Mouse (Mus musculus) thymus, adult 2 months (tissue): ENCODE data around the gene Myh7. TPM values are rescaled to one million over a fixed set of nuclear protein-coding genes. Genes with fewer than 3 reads are reported as not detected.
A peak's percentile ranks its signal among the peaks of the same experiment; 100 is the strongest.

Experiments
- DNase-seq: peaks from one replicate; pipeline ENCODE4 v3.0.0; 2021
- H3K27ac ChIP-seq: fragments of 200-500 bp; 2 replicates; pipeline ENCODE4 v1.5.1; 2012; ENCODE audit warnings: low read length, control low read depth; ENCODE audit not compliant: control insufficient read depth, insufficient read depth
- H3K27me3 ChIP-seq: fragments of 200-500 bp; 2 replicates; pipeline ENCODE4 v1.6.1; 2012; ENCODE audit warnings: mild to moderate bottlenecking, low read length, moderate library complexity, mixed read lengths; ENCODE audit not compliant: control insufficient read depth, insufficient read depth
- H3K36me3 ChIP-seq: fragments of 200-500 bp; 2 replicates; pipeline ENCODE4 v1.6.1; 2012; ENCODE audit warnings: mild to moderate bottlenecking, low read length, moderate library complexity; ENCODE audit not compliant: control insufficient read depth, insufficient read depth
- H3K4me1 ChIP-seq: fragments of 200-500 bp; replicated peaks from 2 replicates; pipeline ENCODE4 v1.6.1; 2012; ENCODE audit warnings: low read length; ENCODE audit not compliant: control insufficient read depth, insufficient read depth
- H3K4me3 ChIP-seq: fragments of 200-500 bp; 2 replicates; pipeline ENCODE4 v1.5.1; 2012; ENCODE audit warnings: mild to moderate bottlenecking, low read length, control low read depth, moderate library complexity; ENCODE audit not compliant: control insufficient read depth, insufficient read depth
- CTCF ChIP-seq: fragments of 200-500 bp; IDR thresholded peaks from 2 replicates; pipeline ENCODE4 v1.5.1; 2012; ENCODE audit warnings: mild to moderate bottlenecking, control low read depth, low read length, moderate library complexity, borderline replicate concordance; ENCODE audit not compliant: control insufficient read depth, poor library complexity, insufficient read depth; ENCODE audit errors: extremely low read depth
- POLR2A ChIP-seq: fragments of 200-500 bp; IDR thresholded peaks from 2 replicates; pipeline ENCODE4 v1.6.1; 2012; ENCODE audit warnings: mild to moderate bottlenecking, low read length, control low read depth, moderate library complexity; ENCODE audit not compliant: control insufficient read depth, poor library complexity, insufficient read depth; ENCODE audit errors: extremely low read depth
- WGBS: fragments of 180-500 bp; shearing (Covaris S2); methylation state at CpG from one replicate; pipeline ENCODE4 v1.1.7; 2018; 5-methylcytosine and 5-hydroxymethylcytosine counted together
- polyA plus RNA-seq: library from polyadenylated mRNA; depleted of rRNA; stranded (reverse); fragments of >200 nt; gene quantifications from 2 replicates; pipeline ENCODE4 v1.2.3, GENCODE M21; 2012; rRNA removed

Myh7 gene
- polyA plus RNA-seq, 1 experiment, result 0.96 TPM

DNA sequence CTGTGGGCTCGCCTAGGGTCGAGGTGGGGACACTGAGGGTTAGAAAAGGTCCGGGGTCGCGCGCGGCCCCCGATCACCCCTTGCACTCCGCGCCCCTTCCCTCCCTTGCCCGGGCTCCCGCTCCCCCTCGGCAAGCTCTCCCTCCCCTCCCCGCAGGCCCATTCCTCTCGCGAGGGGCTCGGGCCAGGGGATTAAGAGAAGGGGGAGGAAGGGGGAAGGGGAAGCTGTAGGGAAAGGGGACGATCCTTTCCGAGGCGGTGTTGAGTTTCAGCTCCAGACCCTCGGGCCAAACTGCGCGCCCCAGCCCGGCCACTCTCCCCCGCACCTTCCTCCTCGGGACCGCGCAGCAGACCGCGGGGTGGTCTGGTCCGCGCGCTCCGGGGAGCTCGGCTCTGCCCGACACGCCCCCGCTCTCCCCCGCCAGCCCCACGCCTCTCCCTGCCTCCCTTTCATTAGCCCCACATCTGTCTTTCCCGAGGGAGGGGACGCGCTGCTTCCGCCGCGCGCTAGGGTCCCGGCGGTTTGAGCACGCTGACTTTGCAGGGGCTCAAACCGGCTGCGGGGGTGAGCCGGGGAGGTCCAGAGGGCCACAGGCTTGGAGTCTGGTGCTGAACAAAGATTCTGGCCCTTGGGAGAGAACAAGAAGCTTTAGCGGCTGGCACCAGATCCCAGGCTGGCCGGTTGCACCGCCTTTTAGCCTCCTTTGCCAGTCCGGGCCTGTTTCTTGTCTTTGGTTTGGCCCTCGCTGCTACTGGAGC lies 67.8 kb downstream of the Myh7 start:
- H3K27me3 ChIP-seq, result peaks cover 10% of the 10 kb centered on the region
- WGBS, result 4% methylated on average over 56 of the region's 58 CpGs
- no peak overlapping the region for H3K27ac ChIP-seq
- no peak for DNase-seq
- no peaks in the 10 kb centered on the region for H3K36me3 ChIP-seq
- TF ChIP-seq POLR2A (no peak), CTCF (no peak)
- peak overlapping the region; percentile 11 for H3K4me3 ChIP-seq
- H3K4me1 ChIP-seq, result no peaks in the 10 kb centered on the region

DNA sequence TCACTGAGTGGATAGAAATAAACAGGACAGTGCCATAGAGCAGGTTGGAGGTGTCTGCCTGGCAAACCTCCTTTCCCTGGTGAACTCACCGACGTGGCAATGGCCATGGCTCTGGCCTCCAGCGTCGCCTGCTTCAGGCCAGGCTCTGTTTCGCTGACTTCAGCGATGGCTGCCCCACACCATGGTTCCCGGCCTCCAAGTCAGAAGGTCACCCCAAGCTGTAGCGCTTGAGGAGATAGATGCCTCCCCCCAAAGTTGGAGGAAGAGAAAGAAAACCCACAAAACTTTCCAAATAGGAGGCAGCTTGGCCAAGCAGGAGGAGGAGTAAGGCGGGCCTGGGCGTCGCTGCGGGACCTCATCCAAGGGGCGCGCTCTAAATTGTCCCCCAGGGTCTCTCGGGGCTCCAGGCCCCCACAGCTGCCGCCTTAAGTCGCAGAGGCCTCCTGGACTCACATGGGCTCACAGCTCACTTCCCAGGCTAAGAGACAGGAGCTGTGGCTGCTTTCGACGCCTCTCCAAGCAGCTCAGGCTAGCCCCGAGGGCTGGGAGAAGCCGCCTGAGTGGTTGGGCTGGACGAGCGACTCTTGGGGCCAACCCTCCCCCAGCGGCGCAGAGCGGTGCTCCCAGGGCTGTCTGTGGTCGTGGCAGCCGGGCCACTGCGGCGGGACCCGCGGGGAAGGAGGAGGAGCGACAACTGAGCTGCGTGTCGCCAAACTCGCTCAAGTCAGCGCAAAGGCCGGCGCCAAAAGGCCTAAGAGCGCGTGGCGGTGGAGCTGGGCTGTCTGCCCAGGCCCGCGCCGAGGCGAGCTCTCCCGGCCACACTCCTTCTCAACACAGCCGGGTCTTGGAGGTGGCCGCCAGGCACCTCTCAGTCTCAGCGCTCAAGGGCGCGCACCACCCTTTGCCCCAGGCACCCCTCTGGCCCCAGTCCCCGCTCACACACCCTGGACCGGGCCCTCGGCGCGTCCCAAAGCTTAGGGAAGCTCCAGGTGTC lies 68.8 kb downstream of the Myh7 start, which contains the start of gene Efs:
TSS of gene Efs (minus strand) at position 778 of the 994 bp plus-strand sequence.
- no peaks in the 10 kb centered on the region for H3K36me3 ChIP-seq
- peak within 1 kb of the TSS; percentile 4; the same call in 1 of the 2 replicates for H3K27ac ChIP-seq
- 15% methylated on average over 57 of the region's 57 CpGs for WGBS
- TF ChIP-seq CTCF (no peak), POLR2A (no peak)
- no peaks in the 10 kb centered on the region for H3K4me1 ChIP-seq
- H3K4me3 ChIP-seq, result peak within 1 kb of the TSS; percentile 11
- peaks cover 10% of the 10 kb centered on the region for H3K27me3 ChIP-seq
- DNase-seq, result no peak

DNA sequence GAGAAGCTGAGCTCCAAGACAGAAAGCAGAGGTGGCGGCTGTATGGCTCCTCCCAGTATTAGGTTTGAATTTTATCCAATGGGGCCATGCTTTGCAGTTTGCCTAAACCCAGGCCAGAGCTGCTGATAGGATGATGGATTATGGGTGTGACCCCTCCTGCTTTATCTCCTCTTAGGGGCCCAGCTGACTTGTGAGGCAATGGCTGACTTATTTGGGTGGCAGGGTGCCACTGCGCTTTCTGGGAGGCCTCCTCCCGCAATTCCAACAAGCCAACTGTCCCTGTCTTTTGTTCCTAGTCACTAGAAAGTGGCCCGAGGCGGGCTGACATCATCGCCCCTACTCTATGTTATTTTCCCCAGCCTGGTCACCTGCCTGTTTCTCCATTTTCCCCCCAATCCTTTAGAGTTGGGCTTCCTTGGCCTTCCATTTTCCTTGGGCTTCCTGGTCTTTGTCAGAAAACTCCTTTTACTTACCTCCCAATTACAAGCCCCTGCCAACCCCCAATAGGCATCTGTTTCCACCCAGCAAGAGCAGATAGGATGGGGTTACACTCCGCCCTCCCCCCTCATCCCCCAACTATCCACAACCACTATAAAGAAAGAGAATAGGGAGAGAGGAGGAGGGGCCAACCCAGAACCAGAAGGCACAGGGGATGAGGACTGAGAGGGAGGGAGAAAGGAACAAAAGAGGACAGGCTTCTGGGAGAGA lies 69.6 kb downstream of the Myh7 start:
- no peak for DNase-seq
- Histone ChIP-seq H3K4me1 (no peaks in the 10 kb centered on the region), H3K36me3 (no peaks in the 10 kb centered on the region), H3K4me3 (no peak overlapping the region), H3K27me3 (peaks cover 10% of the 10 kb centered on the region), H3K27ac (no peak overlapping the region)
- 89% methylated on average over 7 of the region's 7 CpGs for WGBS
- TF ChIP-seq POLR2A (no peak), CTCF (no peak)

Other genes with a start within 250 kb of the Myh7 start
- gene Slc7a8, start 212.7 kb downstream of the Myh7 start, polyA plus RNA-seq, result 10.0 and 11.6 TPM in 2 replicates
- 0.15 TPM in 1 of 2 replicates, not detected in the other for gene Rnf212b, start 180.5 kb downstream of the Myh7 start, polyA plus RNA-seq
- gene Homez, start 123.7 kb downstream of the Myh7 start, polyA plus RNA-seq, result 4.7 and 5.9 TPM in 2 replicates
- gene Ppp1r3e, start 117.1 kb downstream of the Myh7 start, polyA plus RNA-seq, result 14.3 and 18.2 TPM in 2 replicates
- gene Bcl2l2, start 111.2 kb downstream of the Myh7 start, polyA plus RNA-seq, result 21.4 and 23.5 TPM in 2 replicates
- gene Gm20521, start 111.2 kb downstream of the Myh7 start, polyA plus RNA-seq, result 0.28 and 1.9 TPM in 2 replicates
- gene Pabpn1, start 102.1 kb downstream of the Myh7 start, polyA plus RNA-seq, result 190 and 219 TPM in 2 replicates
- gene Slc22a17, start 81.5 kb downstream of the Myh7 start, polyA plus RNA-seq, result 25.7 and 29.9 TPM in 2 replicates
- 20.0 and 25.0 TPM in 2 replicates for gene Efs, start 68.5 kb downstream of the Myh7 start, polyA plus RNA-seq
- gene Il25, start 61.9 kb downstream of the Myh7 start, polyA plus RNA-seq, result 0.11 and 0.50 TPM in 2 replicates
- gene Cmtm5, start 58.4 kb downstream of the Myh7 start, polyA plus RNA-seq, result 0.67 and 0.92 TPM in 2 replicates
- gene Myh6, start 27.7 kb downstream of the Myh7 start, polyA plus RNA-seq, result 13.4 and 159 TPM in 2 replicates
- gene Gm17428, start 17.7 kb downstream of the Myh7 start, polyA plus RNA-seq, result not detected in 2 replicates
- gene Ngdn, start 20.8 kb upstream of the Myh7 start, polyA plus RNA-seq, result 24.6 and 31.0 TPM in 2 replicates
- gene Zfhx2, start 97.7 kb upstream of the Myh7 start, polyA plus RNA-seq, result 6.3 and 6.6 TPM in 2 replicates
- gene Thtpa, start 100.2 kb upstream of the Myh7 start, polyA plus RNA-seq, result 6.0 and 6.1 TPM in 2 replicates
- 91.5 and 94.5 TPM in 2 replicates for gene Ap1g2, start 112.0 kb upstream of the Myh7 start, polyA plus RNA-seq
- gene Jph4, start 122.3 kb upstream of the Myh7 start, polyA plus RNA-seq, result 0.37 and 0.51 TPM in 2 replicates
- 0.10 and 0.50 TPM in 2 replicates for gene Dhrs2, start 227.4 kb upstream of the Myh7 start, polyA plus RNA-seq